Mouse (Mus musculus): Measurements from ENCODE around the gene Megf6. TPM values are rescaled to one million over a fixed set of nuclear protein-coding genes. Genes with fewer than 3 reads are reported as not detected.
A peak's percentile ranks its signal among the peaks of the same experiment; 100 is the strongest.

Megf6 gene
- polyA plus RNA-seq, 1 experiment from 2014 or later = 1.9 TPM

DNA sequence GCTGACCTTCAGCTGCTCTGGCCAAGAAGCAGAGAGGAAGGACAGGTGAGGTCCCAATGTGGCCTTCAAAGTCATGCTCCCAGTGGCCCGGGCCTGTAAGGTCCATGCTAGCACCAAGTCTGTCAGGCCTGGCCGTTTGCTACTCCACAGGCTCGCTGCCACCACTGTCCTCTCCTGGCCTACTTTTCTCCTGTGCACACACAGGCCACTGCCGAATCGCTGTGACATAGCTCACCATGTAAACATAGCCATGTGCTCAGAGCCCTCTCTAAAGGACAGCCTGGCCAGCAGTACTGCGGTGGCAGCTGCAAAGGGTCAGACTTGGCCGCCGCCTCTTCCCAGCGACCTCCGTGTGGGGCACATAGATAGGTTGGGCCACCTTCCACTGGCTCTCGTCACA is 16.4 kb upstream of the Megf6 start:
- H3K36me3 ChIP-seq (ENCODE audit: control insufficient read depth, insufficient read depth) = peaks cover 49% of the 10 kb centered on the region
- H3K27me3 ChIP-seq (ENCODE audit: control insufficient read depth, insufficient read depth, low read depth, low read length) = no peaks in the 10 kb centered on the region
- peak; percentile 53 for ATAC-seq (ENCODE audit: low read depth)
- no peak overlapping the region for H3K4me2 ChIP-seq (ENCODE audit: low read depth, low read length)
- peaks cover 6% of the 10 kb centered on the region for H3K4me1 ChIP-seq (ENCODE audit: control insufficient read depth, low read depth, low read length)
- H3K4me3 ChIP-seq (ENCODE audit: low read depth, low read length) = no peak overlapping the region
- H3K9me3 ChIP-seq (replicated peaks; ENCODE audit: control insufficient read depth, low read length) = no peaks in the 10 kb centered on the region
- WGBS (ENCODE audit: insufficient replicate concordance) = 71% methylated on average over 11 of the region's 11 CpGs
- H3K27ac ChIP-seq (ENCODE audit: low read length) = no peak overlapping the region
- no peak overlapping the region for H3K9ac ChIP-seq (ENCODE audit: low read depth, low read length)

DNA sequence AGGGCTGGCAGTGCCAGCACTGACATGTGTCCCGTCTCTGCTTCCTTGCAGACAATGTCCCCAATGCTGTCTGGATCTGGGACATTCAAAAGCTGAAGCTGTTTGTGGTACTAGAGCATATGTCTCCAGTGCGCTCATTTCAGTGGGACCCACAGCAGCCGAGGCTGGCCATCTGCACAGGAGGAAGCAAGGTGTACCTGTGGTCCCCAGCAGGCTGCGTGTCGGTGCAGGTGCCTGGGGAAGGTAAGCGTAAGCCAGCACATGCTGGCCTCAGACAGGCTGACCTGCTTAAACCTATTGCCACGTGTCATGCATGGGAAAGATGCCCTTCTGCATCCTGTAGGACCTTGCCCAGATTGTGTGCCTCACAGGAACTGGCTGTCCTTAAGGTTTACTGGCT is 14.5 kb upstream of the Megf6 start:
- Histone ChIP-seq H3K9ac (ENCODE audit: low read depth, low read length) (no peak overlapping the region), H3K4me1 (ENCODE audit: control insufficient read depth, low read depth, low read length) (peaks cover 10% of the 10 kb centered on the region), H3K36me3 (ENCODE audit: control insufficient read depth, insufficient read depth) (peaks cover 44% of the 10 kb centered on the region), H3K27ac (ENCODE audit: low read length) (no peak overlapping the region), H3K9me3 (replicated peaks; ENCODE audit: control insufficient read depth, low read length) (no peaks in the 10 kb centered on the region), H3K4me3 (ENCODE audit: low read depth, low read length) (no peak overlapping the region), H3K27me3 (ENCODE audit: control insufficient read depth, insufficient read depth, low read depth, low read length) (no peaks in the 10 kb centered on the region), H3K4me2 (ENCODE audit: low read depth, low read length) (no peak overlapping the region)
- ATAC-seq (ENCODE audit: low read depth) = no peak
- 79% methylated on average over 7 of the region's 7 CpGs for WGBS (ENCODE audit: insufficient replicate concordance)

DNA sequence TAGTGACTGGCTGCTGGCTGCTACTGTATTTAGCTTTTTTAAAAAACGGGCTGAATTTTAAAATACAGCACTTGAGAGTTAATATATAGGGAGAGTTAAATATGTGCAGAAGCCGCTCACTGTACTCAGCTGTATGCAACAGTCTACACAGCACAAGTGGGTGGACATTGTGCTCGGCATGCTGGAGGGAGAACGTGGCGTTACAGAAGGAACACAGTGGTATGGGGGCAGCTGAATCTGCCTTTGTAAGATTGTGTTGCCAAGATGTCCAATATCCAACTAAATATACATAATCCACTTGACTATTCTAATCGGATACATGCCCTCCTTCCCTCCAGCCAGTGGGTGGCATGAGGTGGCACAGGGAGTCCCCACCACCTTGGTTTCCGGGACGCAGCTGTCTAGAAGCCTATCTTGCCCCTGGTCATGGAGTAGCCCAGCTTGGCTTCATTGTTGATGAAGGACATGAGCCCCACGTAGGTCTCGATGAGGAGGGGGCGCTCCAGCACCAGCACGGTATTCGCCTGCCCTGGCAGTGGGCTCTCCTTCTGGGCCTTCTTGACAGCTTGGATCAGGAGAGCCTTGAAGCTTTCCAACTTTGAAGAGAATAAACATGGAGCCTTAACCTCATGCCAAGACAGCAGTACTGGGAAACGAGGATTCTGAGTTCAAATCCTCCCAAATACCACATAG is 12.4 kb upstream of the Megf6 start:
- Histone ChIP-seq H3K4me3 (ENCODE audit: low read depth, low read length) (no peak overlapping the region), H3K27ac (ENCODE audit: low read length) (no peak overlapping the region), H3K36me3 (ENCODE audit: control insufficient read depth, insufficient read depth) (peaks cover 37% of the 10 kb centered on the region), H3K4me2 (ENCODE audit: low read depth, low read length) (no peak overlapping the region), H3K9me3 (replicated peaks; ENCODE audit: control insufficient read depth, low read length) (no peaks in the 10 kb centered on the region), H3K4me1 (ENCODE audit: control insufficient read depth, low read depth, low read length) (peaks cover 28% of the 10 kb centered on the region), H3K27me3 (ENCODE audit: control insufficient read depth, insufficient read depth, low read depth, low read length) (no peaks in the 10 kb centered on the region), H3K9ac (ENCODE audit: low read depth, low read length) (no peak overlapping the region)
- 90% methylated on average over 14 of the region's 14 CpGs for WGBS (ENCODE audit: insufficient replicate concordance)
- no peak for ATAC-seq (ENCODE audit: low read depth)

DNA sequence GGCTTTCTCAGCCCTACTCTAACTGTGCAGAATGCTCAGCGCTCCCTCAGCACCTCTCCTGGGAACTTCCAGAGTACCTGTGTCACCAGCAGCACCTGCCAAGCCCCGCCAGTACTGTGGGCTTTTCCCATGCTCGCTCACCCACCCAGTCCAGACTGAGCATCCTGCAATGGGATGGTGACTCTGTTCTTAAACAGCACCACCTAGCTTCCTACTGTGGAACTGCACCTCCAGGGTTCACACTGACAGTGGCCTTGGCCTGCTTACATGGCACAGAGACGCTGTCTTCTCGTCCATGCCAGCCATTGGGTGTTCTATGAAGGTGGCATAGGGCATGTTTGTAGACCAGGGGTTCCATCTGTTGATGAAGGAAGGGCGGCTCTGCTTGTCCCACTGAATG is 11.5 kb upstream of the Megf6 start:
- Histone ChIP-seq H3K4me1 (ENCODE audit: control insufficient read depth, low read depth, low read length) (peaks cover 34% of the 10 kb centered on the region), H3K4me3 (ENCODE audit: low read depth, low read length) (peak overlapping the region; percentile 90), H3K27me3 (ENCODE audit: control insufficient read depth, insufficient read depth, low read depth, low read length) (no peaks in the 10 kb centered on the region), H3K36me3 (ENCODE audit: control insufficient read depth, insufficient read depth) (peaks cover 37% of the 10 kb centered on the region), H3K9ac (ENCODE audit: low read depth, low read length) (peak overlapping the region; percentile 93), H3K9me3 (replicated peaks; ENCODE audit: control insufficient read depth, low read length) (no peaks in the 10 kb centered on the region), H3K4me2 (ENCODE audit: low read depth, low read length) (peak overlapping the region; percentile 63), H3K27ac (ENCODE audit: low read length) (peak overlapping the region; percentile 98)
- WGBS (ENCODE audit: insufficient replicate concordance) = 15% methylated on average over 6 of the region's 6 CpGs
- ATAC-seq (ENCODE audit: low read depth) = no peak

DNA sequence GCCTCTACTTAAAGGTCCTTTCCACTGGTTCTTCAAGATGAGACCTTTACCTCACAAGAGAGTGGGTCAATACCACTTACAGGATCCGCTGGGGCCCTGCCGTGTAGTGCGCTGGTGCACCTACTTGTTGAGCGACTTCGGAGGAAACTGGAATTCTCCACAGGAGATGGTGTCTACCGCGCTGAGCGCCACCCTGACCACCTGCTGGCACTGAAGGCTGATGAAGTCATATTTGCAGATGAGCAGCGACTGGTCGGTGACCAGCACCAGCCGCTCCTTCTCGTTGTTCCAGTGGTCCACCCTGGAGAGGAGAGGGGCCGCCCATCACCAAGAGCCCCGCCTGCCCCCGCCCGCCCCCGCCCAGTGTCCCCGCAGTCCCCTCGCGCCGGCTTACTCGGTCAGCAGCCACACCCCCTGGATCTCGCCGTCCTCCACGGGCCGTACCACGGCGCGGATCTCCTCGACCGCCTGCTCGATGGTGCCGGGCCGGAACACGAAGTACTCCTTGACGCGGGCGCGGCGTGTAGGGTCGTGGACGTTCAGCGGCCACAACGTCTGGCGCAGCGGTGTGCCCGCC is 10.5 kb upstream of the Megf6 start:
- H3K4me1 ChIP-seq (ENCODE audit: control insufficient read depth, low read depth, low read length) = peaks cover 34% of the 10 kb centered on the region
- H3K9ac ChIP-seq (ENCODE audit: low read depth, low read length) = peak overlapping the region; percentile 93
- peak overlapping the region; percentile 90 for H3K4me3 ChIP-seq (ENCODE audit: low read depth, low read length)
- peak overlapping the region; percentile 63 for H3K4me2 ChIP-seq (ENCODE audit: low read depth, low read length)
- peaks cover 37% of the 10 kb centered on the region for H3K36me3 ChIP-seq (ENCODE audit: control insufficient read depth, insufficient read depth)
- H3K9me3 ChIP-seq (replicated peaks; ENCODE audit: control insufficient read depth, low read length) = no peaks in the 10 kb centered on the region
- peak overlapping the region; percentile 98 for H3K27ac ChIP-seq (ENCODE audit: low read length)
- WGBS (ENCODE audit: insufficient replicate concordance) = 1% methylated on average over 47 of the region's 47 CpGs
- no peaks in the 10 kb centered on the region for H3K27me3 ChIP-seq (ENCODE audit: control insufficient read depth, insufficient read depth, low read depth, low read length)
- ATAC-seq (ENCODE audit: low read depth) = peak; percentile 33

DNA sequence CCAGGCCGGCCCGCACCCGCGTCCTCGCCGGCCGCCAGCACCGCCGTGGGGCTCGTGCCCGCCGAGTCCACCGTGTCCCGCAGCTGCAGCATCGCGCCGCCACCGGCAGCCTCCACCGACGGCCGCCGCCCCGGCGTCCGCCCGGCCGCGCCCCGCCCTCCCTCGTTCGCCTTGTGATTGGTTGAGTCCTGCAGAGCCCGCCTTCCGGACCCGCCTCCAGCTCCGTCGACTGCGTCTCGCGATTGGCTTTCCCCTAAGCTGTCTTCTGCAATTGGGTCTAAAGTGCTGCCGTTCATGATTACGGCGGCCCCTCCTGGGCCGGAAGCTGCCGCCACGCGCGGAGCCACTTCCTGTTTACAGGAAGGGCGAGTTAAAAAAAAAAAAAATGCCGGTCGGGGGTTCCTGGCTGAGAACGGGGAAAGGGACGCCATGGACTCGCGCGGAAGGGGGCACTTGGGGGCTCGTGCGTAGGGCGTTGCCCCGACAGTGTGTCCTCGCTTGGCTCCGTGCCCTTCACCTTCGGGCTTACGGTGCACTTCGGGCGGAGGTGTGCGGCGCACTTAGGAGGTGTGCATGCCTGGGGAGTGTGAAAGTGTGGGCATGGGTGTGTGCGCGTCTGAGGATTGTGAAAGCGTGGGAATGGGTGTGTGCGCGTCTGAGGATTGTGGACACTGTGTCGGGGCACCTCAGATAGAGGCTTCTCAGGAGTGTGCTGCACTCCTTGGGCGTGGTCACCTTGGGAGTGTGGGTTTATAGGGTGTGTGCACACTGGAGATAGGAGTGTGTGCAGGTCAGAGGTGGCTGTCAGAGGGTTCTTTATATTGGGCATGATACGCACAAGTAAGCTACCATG is 9.8 kb upstream of the Megf6 start, which contains the start of gene Tprgl:
Gene Tprgl, minus strand, starts transcription at position 129 of the 853 bp plus-strand sequence.
- Histone ChIP-seq H3K9me3 (replicated peaks; ENCODE audit: control insufficient read depth, low read length) (no peaks in the 10 kb centered on the region), H3K27me3 (ENCODE audit: control insufficient read depth, insufficient read depth, low read depth, low read length) (no peaks in the 10 kb centered on the region), H3K9ac (ENCODE audit: low read depth, low read length) (peak within 1 kb of the TSS; percentile 93), H3K4me3 (ENCODE audit: low read depth, low read length) (peak within 1 kb of the TSS; percentile 90), H3K4me2 (ENCODE audit: low read depth, low read length) (peak within 1 kb of the TSS; percentile 88), H3K36me3 (ENCODE audit: control insufficient read depth, insufficient read depth) (peaks cover 31% of the 10 kb centered on the region), H3K27ac (ENCODE audit: low read length) (peak within 1 kb of the TSS; percentile 100), H3K4me1 (ENCODE audit: control insufficient read depth, low read depth, low read length) (peaks cover 34% of the 10 kb centered on the region)
- ATAC-seq (ENCODE audit: low read depth) = peak; percentile 89
- WGBS (ENCODE audit: insufficient replicate concordance) = under 1% methylated on average over 75 of the region's 75 CpGs

DNA sequence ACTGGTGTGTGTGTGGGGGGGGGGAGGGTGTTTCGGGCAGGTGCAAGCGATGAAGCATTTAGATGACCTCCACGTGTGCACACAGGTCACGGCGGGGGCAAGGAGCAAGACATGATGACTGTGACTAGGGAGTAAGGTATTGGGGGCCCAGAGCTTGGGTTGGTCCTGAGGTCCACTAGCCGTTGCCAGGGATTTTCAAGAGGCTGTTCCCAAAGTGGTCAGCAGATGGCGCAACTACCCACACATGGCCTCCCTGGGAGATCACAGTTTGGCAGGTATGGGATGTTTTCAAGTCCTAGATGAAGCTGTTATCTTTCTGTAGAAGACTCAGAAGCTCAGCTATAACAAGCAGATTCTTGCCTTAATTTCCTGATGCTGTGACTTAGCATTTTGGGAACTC is 7.2 kb upstream of the Megf6 start:
- H3K4me1 ChIP-seq (ENCODE audit: control insufficient read depth, low read depth, low read length) = peaks cover 34% of the 10 kb centered on the region
- no peak overlapping the region for H3K4me3 ChIP-seq (ENCODE audit: low read depth, low read length)
- H3K36me3 ChIP-seq (ENCODE audit: control insufficient read depth, insufficient read depth) = peaks cover 6% of the 10 kb centered on the region
- peaks cover 3% of the 10 kb centered on the region for H3K27me3 ChIP-seq (ENCODE audit: control insufficient read depth, insufficient read depth, low read depth, low read length)
- 21% methylated on average over 7 of the region's 7 CpGs for WGBS (ENCODE audit: insufficient replicate concordance)
- H3K9me3 ChIP-seq (replicated peaks; ENCODE audit: control insufficient read depth, low read length) = no peaks in the 10 kb centered on the region
- no peak for ATAC-seq (ENCODE audit: low read depth)
- H3K27ac ChIP-seq (ENCODE audit: low read length) = no peak overlapping the region; the same call in 1 of the 2 replicates
- no peak overlapping the region for H3K4me2 ChIP-seq (ENCODE audit: low read depth, low read length)
- H3K9ac ChIP-seq (ENCODE audit: low read depth, low read length) = no peak overlapping the region

DNA sequence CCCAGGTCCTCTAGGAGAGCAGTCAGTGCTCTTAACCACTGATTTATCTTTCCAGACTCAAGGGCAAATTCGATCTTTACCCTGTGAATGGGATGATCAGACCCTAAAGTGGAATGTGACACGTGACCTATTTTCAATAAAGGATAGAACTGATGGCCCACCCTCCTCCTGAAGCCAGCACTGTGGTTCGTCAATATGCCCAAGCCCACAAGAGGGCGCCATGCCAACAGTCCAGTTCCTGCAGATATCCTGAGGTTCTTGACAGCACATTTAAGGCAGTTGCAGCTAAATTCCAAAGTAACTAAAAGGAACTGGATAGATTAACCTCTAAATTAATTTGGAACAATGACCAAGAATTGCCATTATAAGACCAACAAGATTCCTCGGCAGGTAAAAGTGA is 3.5 kb upstream of the Megf6 start:
- Histone ChIP-seq H3K9ac (ENCODE audit: low read depth, low read length) (no peak overlapping the region), H3K27ac (ENCODE audit: low read length) (no peak overlapping the region), H3K9me3 (replicated peaks; ENCODE audit: control insufficient read depth, low read length) (no peaks in the 10 kb centered on the region), H3K4me1 (ENCODE audit: control insufficient read depth, low read depth, low read length) (peaks cover 17% of the 10 kb centered on the region), H3K27me3 (ENCODE audit: control insufficient read depth, insufficient read depth, low read depth, low read length) (peaks cover 40% of the 10 kb centered on the region), H3K4me3 (ENCODE audit: low read depth, low read length) (no peak overlapping the region), H3K4me2 (ENCODE audit: low read depth, low read length) (no peak overlapping the region), H3K36me3 (ENCODE audit: control insufficient read depth, insufficient read depth) (no peaks in the 10 kb centered on the region)
- 21% methylated on average over 5 of the region's 5 CpGs for WGBS (ENCODE audit: insufficient replicate concordance)
- ATAC-seq (ENCODE audit: low read depth) = no peak
